Mouse (Mus musculus) embryonic facial prominence, embryonic 10.5 days (tissue): ENCODE measurements around the gene Kat5. TPM values are rescaled to one million over a fixed set of nuclear protein-coding genes. Genes with fewer than 3 reads are reported as not detected.

Source experiments
- DNase-seq: peaks from one replicate; pipeline ENCODE4 v3.0.0-alpha.2; 2017; ENCODE audit warnings: low spot score
- H3K27ac ChIP-seq: fragments of 300-500 bp; sonication (generic); replicated peaks from 2 replicates; pipeline ENCODE4 v1.5.1; 2016; ENCODE audit warnings: mild to moderate bottlenecking
- H3K27me3 ChIP-seq: fragments of 300-500 bp; sonication (generic); replicated peaks from 2 replicates; pipeline ENCODE4 v1.6.1; 2016; ENCODE audit warnings: low read depth, mild to moderate bottlenecking; ENCODE audit not compliant: poor library complexity, severe bottlenecking
- H3K36me3 ChIP-seq: fragments of 300-500 bp; sonication (generic); replicated peaks from 2 replicates; pipeline ENCODE4 v1.6.1; 2016; ENCODE audit warnings: mild to moderate bottlenecking, moderate library complexity
- H3K4me1 ChIP-seq: fragments of 300-500 bp; sonication (generic); 2 replicates; pipeline ENCODE4 v1.6.1; 2016
- H3K4me3 ChIP-seq: fragments of 300-500 bp; sonication (generic); 2 replicates; pipeline ENCODE4 v1.5.1; 2016; ENCODE audit warnings: mild to moderate bottlenecking, moderate library complexity
- H3K9me3 ChIP-seq: fragments of 300-500 bp; sonication (generic); 2 replicates; pipeline ENCODE4 v1.6.1; 2016; ENCODE audit warnings: mild to moderate bottlenecking
- WGBS: fragments of 180-500 bp; shearing (Covaris S2); methylation state at CpG from one replicate; pipeline ENCODE4 v1.1.7; 2016; 5-methylcytosine and 5-hydroxymethylcytosine counted together
- polyA plus RNA-seq: library from polyadenylated mRNA; unstranded; fragments of >200 nt; fragmentation: Nextera tagmentation; extraction: Ambion mirVana; gene quantifications from 2 replicates; pipeline ENCODE4 v1.2.1, GENCODE M21; 2016

The Kat5 gene
- polyA plus RNA-seq, 1 experiment from 2014 or later: 59.7 TPM

GRCm38 (mm10) chr19:5581995-5582394 is 28.0 kb downstream of the Kat5 start:
- H3K9me3 ChIP-seq: no peaks in the 10 kb centered on the region
- 87% methylated on average over 2 of the region's 2 CpGs for WGBS
- no peaks in the 10 kb centered on the region for H3K36me3 ChIP-seq
- no peak overlapping the region for H3K4me3 ChIP-seq
- no peak overlapping the region for H3K27ac ChIP-seq
- DNase-seq: no peak
- 0 out of 2 replicates have a peak, but pooled peaks cover 4% of the 10 kb centered on the region for H3K27me3 ChIP-seq
- H3K4me1 ChIP-seq: 0 out of 2 replicates have a peak, but pooled peaks cover 6% of the 10 kb centered on the region

- no peak for DNase-seq
- 0 out of 2 replicates have a peak, but pooled peaks cover 6% of the 10 kb centered on the region for H3K4me1 ChIP-seq
- 0 out of 2 replicates have a peak, but pooled peaks cover 4% of the 10 kb centered on the region for H3K27me3 ChIP-seq
- H3K27ac ChIP-seq: no peak overlapping the region
- H3K36me3 ChIP-seq: no peaks in the 10 kb centered on the region
- 90% methylated on average over 6 of the region's 6 CpGs for WGBS
- no peaks in the 10 kb centered on the region for H3K9me3 ChIP-seq
- H3K4me3 ChIP-seq: no peak overlapping the region
Measured at GRCm38 (mm10) chr19:5580776-5581175, 29.3 kb downstream of the Kat5 start.

- Histone ChIP-seq H3K4me1 (no peaks in the 10 kb centered on the region), H3K9me3 (no peaks in the 10 kb centered on the region), H3K27me3 (0 out of 2 replicates have a peak, but pooled peaks cover under 1% of the 10 kb centered on the region), H3K27ac (no peak overlapping the region), H3K36me3 (no peaks in the 10 kb centered on the region), H3K4me3 (no peak overlapping the region)
- WGBS: 71% methylated on average over 4 of the region's 4 CpGs
- no peak for DNase-seq
Measured at GRCm38 (mm10) chr19:5579971-5580370, 30.1 kb downstream of the Kat5 start.

- H3K36me3 ChIP-seq: no peaks in the 10 kb centered on the region
- H3K9me3 ChIP-seq: no peaks in the 10 kb centered on the region
- no peaks in the 10 kb centered on the region for H3K4me1 ChIP-seq
- DNase-seq: no peak
- no peak overlapping the region for H3K27ac ChIP-seq
- H3K27me3 ChIP-seq: peaks cover 6% of the 10 kb centered on the region
- H3K4me3 ChIP-seq: no peak overlapping the region
- WGBS: 91% methylated on average over 1 of the region's 1 CpGs
Measured at GRCm38 (mm10) chr19:5575336-5575735, 34.7 kb downstream of the Kat5 start.

DNA sequence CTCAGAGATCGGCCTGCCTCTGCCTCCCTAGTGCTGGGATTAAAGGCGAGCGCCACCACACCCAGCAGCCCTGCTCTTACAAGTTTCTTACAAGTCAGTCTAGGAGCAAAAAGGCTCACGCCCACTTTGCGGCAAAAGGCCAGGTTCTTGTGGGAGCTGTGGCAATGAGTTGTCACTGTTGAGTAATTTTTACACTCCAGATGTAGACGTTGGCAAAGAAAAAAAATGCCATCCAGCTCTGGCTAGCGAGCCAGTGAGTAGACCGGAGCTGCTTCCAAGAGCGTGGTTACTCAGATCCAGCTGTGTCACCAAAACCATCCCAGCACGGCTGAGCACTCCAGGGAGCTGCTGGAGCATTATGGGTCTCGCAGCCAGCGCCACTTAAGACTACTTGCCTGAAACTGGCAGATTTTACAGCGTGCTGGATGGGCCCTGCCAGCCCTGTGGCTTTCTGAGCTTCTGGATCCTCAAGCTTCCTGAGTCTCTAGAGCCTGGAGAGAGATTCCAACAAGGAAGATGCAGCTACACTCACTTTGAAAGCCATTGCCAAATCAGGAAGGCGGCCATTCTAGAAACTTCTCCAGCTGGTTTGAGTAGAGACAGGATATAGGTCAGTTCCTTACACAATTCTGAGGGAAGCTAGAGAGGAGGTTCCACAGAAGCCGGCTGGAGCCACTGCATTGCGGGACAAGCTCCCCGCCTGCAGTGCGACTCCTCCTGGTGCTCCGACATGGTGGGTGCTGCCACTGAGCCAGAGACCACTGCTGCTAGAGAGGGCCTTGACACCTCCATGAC is 37.5 kb downstream of the Kat5 start:
- Histone ChIP-seq H3K36me3 (peaks cover 8% of the 10 kb centered on the region; the same call in 1 of the 2 replicates), H3K27ac (no peak overlapping the region), H3K9me3 (no peaks in the 10 kb centered on the region), H3K4me1 (peaks cover 15% of the 10 kb centered on the region), H3K4me3 (no peak overlapping the region), H3K27me3 (peaks cover 21% of the 10 kb centered on the region)
- DNase-seq: no peak
- 84% methylated on average over 19 of the region's 19 CpGs for WGBS

DNA sequence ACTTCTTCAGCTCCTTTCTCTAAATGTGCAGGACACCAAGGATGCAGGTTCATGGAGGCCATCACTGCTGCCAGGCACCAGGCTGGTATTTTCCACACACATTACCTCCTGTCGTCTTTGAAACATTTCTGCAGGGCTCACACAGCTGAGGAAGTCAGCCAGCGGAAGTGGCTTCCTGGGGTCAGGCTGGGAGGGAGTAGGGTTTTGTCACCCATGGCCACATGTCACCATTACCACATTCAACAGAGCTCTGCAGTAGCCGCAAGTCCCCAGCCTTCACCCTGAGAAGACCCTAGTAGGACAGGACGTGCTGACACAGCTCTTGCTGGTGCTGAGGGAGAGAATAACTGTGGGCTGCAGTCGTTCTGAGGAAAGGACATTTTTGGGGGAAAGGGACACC is 38.2 kb downstream of the Kat5 start:
- no peak for DNase-seq
- Histone ChIP-seq H3K9me3 (no peaks in the 10 kb centered on the region), H3K4me3 (no peak overlapping the region), H3K36me3 (peaks cover 8% of the 10 kb centered on the region; the same call in 1 of the 2 replicates), H3K27me3 (peaks cover 28% of the 10 kb centered on the region), H3K4me1 (peaks cover 22% of the 10 kb centered on the region), H3K27ac (no peak overlapping the region)
- 74% methylated on average over 5 of the region's 5 CpGs for WGBS

GRCm38 (mm10) chr19:5570353-5571246 is 39.4 kb downstream of the Kat5 start:
- 89% methylated on average over 32 of the region's 32 CpGs for WGBS

GRCm38 (mm10) chr19:5569521-5569920 is 40.5 kb downstream of the Kat5 start:
- Histone ChIP-seq H3K4me3 (0 out of 2 replicates have a peak overlapping the region, but pooled peaks have one; percentile 83), H3K9me3 (no peaks in the 10 kb centered on the region), H3K27ac (no peak overlapping the region), H3K36me3 (peaks cover 8% of the 10 kb centered on the region; the same call in 1 of the 2 replicates), H3K4me1 (peaks cover 27% of the 10 kb centered on the region), H3K27me3 (peaks cover 51% of the 10 kb centered on the region)
- WGBS: 92% methylated on average over 10 of the region's 10 CpGs
- DNase-seq: no peak

More at GRCm38 (mm10) chr19:5570353-5571246, 39.4 kb downstream of the Kat5 start:
- H3K4me1 ChIP-seq: peaks cover 27% of the 10 kb centered on the region
- H3K27ac ChIP-seq: no peak overlapping the region
- no peak for DNase-seq
- no peaks in the 10 kb centered on the region for H3K9me3 ChIP-seq
- H3K36me3 ChIP-seq: peaks cover 8% of the 10 kb centered on the region; the same call in 1 of the 2 replicates
- H3K27me3 ChIP-seq: peaks cover 40% of the 10 kb centered on the region
- 0 out of 2 replicates have a peak overlapping the region, but pooled peaks have one; percentile 3 for H3K4me3 ChIP-seq

DNA sequence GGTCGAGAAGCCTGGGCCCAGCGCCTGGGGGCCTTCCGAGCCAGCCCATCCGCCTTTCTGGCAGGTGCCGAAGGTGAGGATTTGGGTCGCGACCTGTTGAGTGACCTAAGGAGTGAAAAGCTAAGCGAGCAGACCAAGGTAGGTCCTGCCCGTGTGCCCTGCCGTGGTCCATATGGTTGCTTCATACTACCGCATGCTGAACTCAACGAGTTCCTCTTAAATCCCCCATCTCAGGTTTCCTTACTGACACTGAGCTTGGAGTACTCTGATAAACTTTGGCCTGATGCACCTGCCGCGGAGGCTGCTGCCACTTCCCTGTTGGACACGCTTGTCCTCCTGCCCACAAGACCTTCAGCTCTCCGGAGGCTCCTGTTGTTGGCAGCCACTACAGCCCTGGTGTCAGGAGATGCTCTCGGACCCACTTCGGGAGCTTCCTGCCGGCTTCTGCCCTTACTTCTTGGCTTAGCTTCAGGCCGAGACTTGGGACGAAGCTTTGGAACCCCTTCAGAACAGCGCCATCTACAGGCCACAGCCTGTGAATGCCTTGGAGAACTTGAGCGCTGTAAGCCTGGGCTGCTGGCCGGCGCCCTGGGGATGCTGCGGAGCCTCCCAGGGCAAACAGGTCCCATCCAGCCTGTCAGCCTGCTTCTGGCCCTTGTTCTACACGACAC is 41.4 kb downstream of the Kat5 start:
- peaks cover 60% of the 10 kb centered on the region for H3K27me3 ChIP-seq

DNA sequence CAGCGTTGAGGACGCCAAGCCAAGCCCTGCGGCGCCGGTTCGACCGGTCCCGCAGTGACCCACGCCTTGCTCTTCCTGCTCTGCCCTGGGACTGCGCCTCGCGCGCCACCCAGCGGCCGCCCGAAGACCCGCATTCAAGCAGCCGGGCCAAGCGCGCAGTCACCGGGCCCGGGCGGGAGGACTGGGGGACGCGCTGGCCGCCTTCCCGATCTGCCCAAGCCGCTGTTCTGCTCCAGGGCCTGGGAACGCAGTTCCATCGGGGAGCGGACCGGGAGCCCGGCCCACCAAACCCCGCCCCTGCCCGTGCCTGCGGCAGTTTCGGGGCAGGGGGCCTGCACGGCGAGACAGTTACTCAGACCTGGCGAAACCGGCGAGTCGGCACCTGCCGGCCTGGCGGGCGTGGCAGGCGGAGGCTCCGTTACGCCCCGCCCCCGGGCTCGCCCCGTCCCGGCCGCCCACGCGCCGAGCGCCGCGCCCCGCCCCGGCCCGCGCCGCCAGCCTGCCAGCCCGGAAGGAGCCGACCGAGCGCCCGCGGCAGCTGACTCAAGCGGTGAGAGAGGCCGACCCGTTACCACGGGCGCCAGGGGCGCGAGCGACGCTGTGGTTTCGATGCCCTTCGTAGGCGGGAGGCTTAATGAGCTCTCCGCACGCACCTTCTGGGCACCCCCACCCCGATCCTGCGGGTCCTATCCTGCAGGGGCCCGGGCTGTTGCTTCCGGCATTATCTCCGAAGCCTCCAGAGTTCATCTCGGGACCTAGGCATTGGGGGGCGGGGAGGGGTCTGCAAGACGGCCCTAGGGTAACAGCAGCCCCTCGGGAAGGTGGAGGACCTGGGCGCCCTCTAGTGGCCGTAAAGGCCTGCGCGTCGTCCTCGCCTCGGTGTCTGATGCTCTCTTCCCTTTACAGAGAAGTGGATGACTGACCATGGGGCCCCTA is 42.2 kb downstream of the Kat5 start, which contains the start of gene Ap5b1:
Ap5b1 (plus strand) TSS at position 492 of the 936 bp plus-strand sequence.
- under 1% methylated on average over 102 of the region's 102 CpGs for WGBS
- H3K27ac ChIP-seq: peak within 1 kb of the TSS; percentile 86
- peak within 1 kb of the TSS; percentile 83 for H3K4me3 ChIP-seq
- H3K4me1 ChIP-seq: peaks cover 27% of the 10 kb centered on the region
- peak; percentile 93 for DNase-seq
- no peaks in the 10 kb centered on the region for H3K9me3 ChIP-seq
- H3K27me3 ChIP-seq: peaks cover 68% of the 10 kb centered on the region
- peaks cover 8% of the 10 kb centered on the region; the same call in 1 of the 2 replicates for H3K36me3 ChIP-seq

More for the DNA sequence above, 41.4 kb downstream of the Kat5 start:
- Histone ChIP-seq H3K27ac (peak overlapping the region; percentile 86), H3K36me3 (peaks cover 8% of the 10 kb centered on the region; the same call in 1 of the 2 replicates), H3K4me3 (peak overlapping the region; percentile 83), H3K9me3 (no peaks in the 10 kb centered on the region), H3K4me1 (peaks cover 27% of the 10 kb centered on the region)
- WGBS: 8% methylated on average over 27 of the region's 27 CpGs
- peak; percentile 85 for DNase-seq

- 2% methylated on average over 26 of the region's 26 CpGs for WGBS
- H3K27me3 ChIP-seq: peaks cover 74% of the 10 kb centered on the region
Measured at GRCm38 (mm10) chr19:5567180-5567533, 42.9 kb downstream of the Kat5 start.

More at GRCm38 (mm10) chr19:5567180-5567533, 42.9 kb downstream of the Kat5 start:
- Histone ChIP-seq H3K4me1 (peaks cover 27% of the 10 kb centered on the region), H3K36me3 (peaks cover 8% of the 10 kb centered on the region; the same call in 1 of the 2 replicates), H3K27ac (peak overlapping the region; percentile 86), H3K4me3 (peak overlapping the region; percentile 83), H3K9me3 (no peaks in the 10 kb centered on the region)
- no peak for DNase-seq
